Mouse (Mus musculus) heart, postnatal 0 days (tissue): ENCODE data around the gene Ctso.

Experiments used
- CTCF ChIP-seq: IDR thresholded peaks from 2 replicates; pipeline ENCODE4 v1.5.1; 2016; ENCODE audit warnings: antibody characterized with exemption, control low read depth, low read depth
- EP300 ChIP-seq: IDR thresholded peaks from 2 replicates; pipeline ENCODE4 v1.6.1; 2016; ENCODE audit warnings: antibody characterized with exemption, low read depth

DNA sequence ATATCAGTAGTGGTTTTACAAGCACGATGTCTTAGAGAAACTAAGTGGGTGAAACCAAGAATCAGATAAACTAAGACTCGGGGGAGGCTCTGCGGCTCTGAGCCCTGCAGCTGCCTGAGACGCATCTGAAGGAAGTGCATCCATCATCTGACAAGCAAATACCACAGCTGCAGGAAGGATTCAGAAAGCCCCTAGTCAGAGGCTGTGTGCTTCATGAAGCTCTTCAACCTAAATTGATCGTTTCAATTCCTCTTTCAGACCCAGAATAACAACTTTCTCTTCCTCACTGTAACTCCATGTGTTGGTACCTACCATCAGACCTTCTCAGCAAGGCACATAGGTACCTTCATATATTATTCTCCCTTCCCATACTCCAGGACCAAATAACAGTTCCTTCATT, 6.5 kb upstream of the Ctso start:
- TF ChIP-seq CTCF (no peak), EP300 (no peak)
